Mouse (Mus musculus) c-Kit-positive CD71-positive TER-119-positive erythroid progenitor cells, embryonic 14.5 days (primary cell): ENCODE data around the gene Gm28269.

ENCODE experiments used
- DNase-seq: peaks from one replicate; pipeline ENCODE4 v3.0.0-alpha.2; 2013; ENCODE audit warnings: low spot score

Gm28269 gene

GRCm38 (mm10) chrX:21744997-21745396 is at the start of gene Gm28269:
Gene Gm28269, minus strand, starts transcription at chrX:21745097.
- DNase-seq = no peak

GRCm38 (mm10) chrX:21716885-21717284 is 28.0 kb downstream of the Gm28269 start:
- DNase-seq = no peak

- no peak for DNase-seq
Observed at GRCm38 (mm10) chrX:21715293-21715692, 29.6 kb downstream of the Gm28269 start.

GRCm38 (mm10) chrX:21714829-21715228 is 30.1 kb downstream of the Gm28269 start, which contains the start of gene Slc6a14:
Gene Slc6a14, plus strand, starts transcription at chrX:21714896.
- no peak for DNase-seq

GRCm38 (mm10) chrX:21704470-21704869 is 40.4 kb downstream of the Gm28269 start:
- DNase-seq = no peak

- no peak for DNase-seq
Observed at GRCm38 (mm10) chrX:21701646-21702045, 43.3 kb downstream of the Gm28269 start.

GRCm38 (mm10) chrX:21695687-21696086 is 49.2 kb downstream of the Gm28269 start:
- no peak for DNase-seq

- no peak for DNase-seq
Observed at GRCm38 (mm10) chrX:21695220-21695619, 49.7 kb downstream of the Gm28269 start.
